Mouse (Mus musculus) kidney, postnatal 0 days (tissue): Measurements from ENCODE around the gene Ssrp1. TPM values are rescaled to one million over a fixed set of nuclear protein-coding genes. Genes with fewer than 3 reads are reported as not detected.

Source experiments
- ATAC-seq: fragments of 200-750 bp; cut with Nextera tagmentation; replicated peaks from 2 replicates; pipeline ENCODE4 v1.8.0; 2017; ENCODE audit warnings: low read depth, moderate number of reproducible peaks, moderate TSS enrichment, moderate library complexity; ENCODE audit not compliant: low FRiP score
- DNase-seq: peaks from one replicate; pipeline ENCODE4 v3.0.0-alpha.2; 2016; ENCODE audit warnings: low spot score
- H3K27ac ChIP-seq: fragments of 300-500 bp; sonication (generic); 2 replicates; pipeline ENCODE4 v1.5.1; 2014; ENCODE audit warnings: mild to moderate bottlenecking
- H3K27me3 ChIP-seq: fragments of 300-500 bp; sonication (generic); 2 replicates; pipeline ENCODE4 v1.6.1; 2014; ENCODE audit warnings: low read length, mixed read lengths; ENCODE audit not compliant: insufficient read depth
- H3K36me3 ChIP-seq: fragments of 300-500 bp; sonication (generic); 2 replicates; pipeline ENCODE4 v1.6.1; 2014; ENCODE audit warnings: low read length, mixed read lengths; ENCODE audit not compliant: insufficient read depth
- H3K4me1 ChIP-seq: fragments of 300-500 bp; sonication (generic); replicated peaks from 2 replicates; pipeline ENCODE4 v1.6.1; 2014; ENCODE audit warnings: antibody characterized with exemption, low read length, mixed read lengths; ENCODE audit not compliant: insufficient read depth
- H3K4me2 ChIP-seq: fragments of 300-500 bp; sonication (generic); 2 replicates; pipeline ENCODE4 v1.6.1; 2014; ENCODE audit warnings: mild to moderate bottlenecking, low read length, moderate library complexity, mixed read lengths
- H3K4me3 ChIP-seq: fragments of 300-500 bp; sonication (generic); replicated peaks from 2 replicates; pipeline ENCODE4 v1.5.1; 2014; ENCODE audit warnings: low read depth, low read length
- H3K9ac ChIP-seq: fragments of 300-500 bp; sonication (generic); 2 replicates; pipeline ENCODE4 v1.6.1; 2014; ENCODE audit warnings: low read depth, low read length
- H3K9me3 ChIP-seq: fragments of 300-500 bp; sonication (generic); replicated peaks from 2 replicates; pipeline ENCODE4 v1.6.1; 2016; ENCODE audit warnings: low read length, inconsistent platforms, mixed read lengths
- CTCF ChIP-seq: IDR thresholded peaks from 2 replicates; pipeline ENCODE4 v1.5.1; 2016; ENCODE audit warnings: antibody characterized with exemption, low read depth, mild to moderate bottlenecking, moderate library complexity
- WGBS: fragments of 180-500 bp; shearing (Covaris S2); extraction: QIAGEN DNeasy Blood & Tissue Kit; methylation state at CpG from one replicate; pipeline ENCODE4 v1.1.7; 2014; 5-methylcytosine and 5-hydroxymethylcytosine counted together
- polyA plus RNA-seq: library from polyadenylated mRNA; unstranded; fragments of >200 nt; fragmentation: Nextera tagmentation; extraction: Ambion mirVana; gene quantifications from 2 replicates; pipeline ENCODE4 v1.2.1, GENCODE M21; 2015

Gene Ssrp1
- polyA plus RNA-seq, 1 experiment from 2014 or later = 167 TPM

- Histone ChIP-seq H3K4me3 (no peak overlapping the region), H3K36me3 (peaks cover 29% of the 10 kb centered on the region), H3K27ac (no peak overlapping the region), H3K9me3 (no peaks in the 10 kb centered on the region), H3K4me2 (no peak overlapping the region), H3K27me3 (no peaks in the 10 kb centered on the region), H3K9ac (no peak overlapping the region), H3K4me1 (no peaks in the 10 kb centered on the region)
- WGBS = 95% methylated on average over 5 of the region's 5 CpGs
- no peak for TF ChIP-seq CTCF
- ATAC-seq = no peak
- DNase-seq = no peak
Observed at GRCm38 (mm10) chr2:85066937-85067336, 29.9 kb downstream of the Ssrp1 start.

GRCm38 (mm10) chr2:85067903-85068625, 31.0 kb downstream of the Ssrp1 start:
- H3K36me3 ChIP-seq = peaks cover 26% of the 10 kb centered on the region; the same call in 1 of the 2 replicates
- no peak overlapping the region for H3K4me2 ChIP-seq
- DNase-seq (no peak), ATAC-seq (no peak)
- no peaks in the 10 kb centered on the region for H3K4me1 ChIP-seq
- 70% methylated on average over 10 of the region's 10 CpGs for WGBS
- H3K27ac ChIP-seq = no peak overlapping the region
- H3K9me3 ChIP-seq = no peaks in the 10 kb centered on the region
- no peak overlapping the region for H3K9ac ChIP-seq
- no peak overlapping the region for H3K4me3 ChIP-seq
- no peak for TF ChIP-seq CTCF
- H3K27me3 ChIP-seq = no peaks in the 10 kb centered on the region

DNA sequence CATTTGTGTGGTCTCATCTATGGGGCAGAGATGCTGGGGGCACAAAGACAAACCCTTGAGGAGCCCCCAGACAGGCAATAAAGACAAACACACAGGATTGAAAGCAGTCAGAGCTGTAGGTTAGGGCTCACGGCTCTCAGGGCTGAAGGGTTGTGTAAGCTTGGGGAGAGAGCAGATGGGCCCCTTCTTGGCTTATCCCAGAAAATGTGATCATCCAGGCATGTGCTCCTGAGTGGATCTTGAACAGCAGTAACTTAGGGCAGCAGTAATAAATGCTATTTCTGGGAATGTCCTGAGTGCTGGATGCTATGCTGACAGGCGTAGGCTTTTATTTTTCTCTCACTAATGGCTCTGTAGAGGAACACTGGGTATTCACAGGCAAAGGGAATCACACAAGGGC, 31.6 kb downstream of the Ssrp1 start:
- WGBS = 82% methylated on average over 2 of the region's 2 CpGs
- DNase-seq = no peak
- no peak for ATAC-seq

GRCm38 (mm10) chr2:85070086-85070485, 33.1 kb downstream of the Ssrp1 start:
- Histone ChIP-seq H3K4me3 (no peak overlapping the region), H3K27me3 (no peaks in the 10 kb centered on the region), H3K36me3 (peaks cover 19% of the 10 kb centered on the region; the same call in 1 of the 2 replicates), H3K9me3 (no peaks in the 10 kb centered on the region), H3K27ac (no peak overlapping the region), H3K4me2 (no peak overlapping the region), H3K9ac (no peak overlapping the region), H3K4me1 (no peaks in the 10 kb centered on the region)
- no peak for ATAC-seq
- WGBS = 57% methylated on average over 15 of the region's 15 CpGs
- TF ChIP-seq CTCF = no peak
- no peak for DNase-seq

More for the DNA sequence above, 31.6 kb downstream of the Ssrp1 start:
- Histone ChIP-seq H3K27ac (no peak overlapping the region), H3K9ac (no peak overlapping the region), H3K9me3 (no peaks in the 10 kb centered on the region), H3K4me2 (no peak overlapping the region), H3K4me3 (no peak overlapping the region), H3K36me3 (peaks cover 22% of the 10 kb centered on the region; the same call in 1 of the 2 replicates), H3K4me1 (no peaks in the 10 kb centered on the region), H3K27me3 (no peaks in the 10 kb centered on the region)
- no peak for TF ChIP-seq CTCF

- ATAC-seq (no peak), DNase-seq (no peak)
- 65% methylated on average over 5 of the region's 5 CpGs for WGBS
- no peak for TF ChIP-seq CTCF
- Histone ChIP-seq H3K4me1 (no peaks in the 10 kb centered on the region), H3K4me3 (no peak overlapping the region), H3K4me2 (no peak overlapping the region), H3K9me3 (no peaks in the 10 kb centered on the region), H3K9ac (no peak overlapping the region), H3K27ac (no peak overlapping the region), H3K36me3 (peaks cover 19% of the 10 kb centered on the region; the same call in 1 of the 2 replicates), H3K27me3 (no peaks in the 10 kb centered on the region)
Observed at GRCm38 (mm10) chr2:85071921-85072320, 34.9 kb downstream of the Ssrp1 start.

- H3K27me3 ChIP-seq = no peaks in the 10 kb centered on the region
- peaks cover 19% of the 10 kb centered on the region; the same call in 1 of the 2 replicates for H3K36me3 ChIP-seq
- H3K4me1 ChIP-seq = no peaks in the 10 kb centered on the region
- DNase-seq = no peak
- H3K27ac ChIP-seq = no peak overlapping the region
- no peaks in the 10 kb centered on the region for H3K9me3 ChIP-seq
- WGBS = 87% methylated on average over 5 of the region's 5 CpGs
- TF ChIP-seq CTCF = no peak
- no peak overlapping the region for H3K4me2 ChIP-seq
- H3K9ac ChIP-seq = no peak overlapping the region
- no peak for ATAC-seq
- no peak overlapping the region for H3K4me3 ChIP-seq
Observed at GRCm38 (mm10) chr2:85073751-85074150, 36.7 kb downstream of the Ssrp1 start.
